Mouse (Mus musculus): ENCODE data around the gene Tex13c1. TPM values are rescaled to one million over a fixed set of nuclear protein-coding genes. Genes with fewer than 3 reads are reported as not detected.

Gene Tex13c1
- polyA plus RNA-seq (2015; fragmentation: Nextera tagmentation; extraction: Ambion mirVana): not detected in 2 replicates

DNA sequence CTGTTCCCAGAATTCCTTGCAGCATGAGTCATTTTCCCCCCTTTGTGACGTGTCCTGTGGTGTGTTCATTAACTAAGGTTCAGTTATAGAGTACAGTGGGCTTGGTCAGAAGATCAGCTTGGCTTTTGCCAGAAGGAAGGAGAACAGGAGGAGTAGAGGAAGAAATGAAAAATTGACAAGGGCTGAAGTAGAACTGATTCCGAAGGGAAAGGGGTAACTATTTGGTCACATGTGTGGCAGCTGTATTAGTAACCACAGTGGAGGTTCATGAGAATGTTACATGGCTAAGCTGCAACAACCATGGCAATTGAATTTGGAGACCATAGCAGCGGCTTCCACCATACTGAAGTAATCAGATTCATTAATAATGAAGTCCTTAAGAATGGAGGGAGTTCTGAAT is at the start of gene Tex13c1:
Tex13c1 (plus strand) TSS at position 301 of the 400 bp plus-strand sequence.
- Histone ChIP-seq H3K4me1 (replicated peaks) (no peaks in the 10 kb centered on the region), H3K9me3 (replicated peaks) (no peaks in the 10 kb centered on the region), H3K9ac (no peak within 1 kb of the TSS), H3K4me3 (replicated peaks) (no peak within 1 kb of the TSS), H3K27me3 (no peaks in the 10 kb centered on the region), H3K27ac (replicated peaks) (no peak within 1 kb of the TSS), H3K4me2 (no peak within 1 kb of the TSS), H3K36me3 (replicated peaks) (no peaks in the 10 kb centered on the region)
- WGBS (ENCODE audit: insufficient replicate concordance): 59% methylated on average over 3 of the region's 3 CpGs
- no peak for ATAC-seq (ENCODE audit: insufficient read depth)

Other genes starting within 250 kb of the Tex13c1 start
- 0.03 TPM in 1 of 2 replicates, not detected in the other for gene Tenm1, start 162.0 kb upstream of the Tex13c1 start, polyA plus RNA-seq (2015; fragmentation: Nextera tagmentation; extraction: Ambion mirVana)